Mouse (Mus musculus): Measurements from ENCODE around the gene Ccdc87.

Gene Ccdc87

DNA sequence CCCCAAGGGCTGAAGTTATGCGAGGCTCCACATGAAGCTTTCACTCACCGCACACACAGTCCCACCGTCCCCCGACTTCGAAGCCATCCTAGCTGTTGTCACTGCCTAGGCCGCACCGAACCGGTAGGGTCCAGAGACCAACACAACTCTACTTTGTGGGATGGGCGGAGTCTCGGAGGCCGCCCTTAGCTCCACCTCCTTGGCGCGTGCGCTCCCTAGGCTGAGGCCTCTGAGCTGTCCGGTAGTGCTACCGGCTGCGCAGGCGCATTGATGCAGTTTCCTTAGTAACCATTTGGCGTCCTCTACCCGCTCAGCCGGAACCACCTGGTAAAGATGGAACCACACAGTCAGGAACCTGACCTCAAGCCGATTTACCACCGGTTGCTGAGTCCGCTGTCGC lies at the start of gene Ccdc87, which contains the start of gene Ccs:
Ccdc87 (plus strand) TSS at position 218 of the 400 bp plus-strand sequence.
Ccs (minus strand) TSS at position 184 of the 400 bp plus-strand sequence.
- DNase-seq (ENCODE audit: low read depth, low spot score): peak; percentile 98

DNA sequence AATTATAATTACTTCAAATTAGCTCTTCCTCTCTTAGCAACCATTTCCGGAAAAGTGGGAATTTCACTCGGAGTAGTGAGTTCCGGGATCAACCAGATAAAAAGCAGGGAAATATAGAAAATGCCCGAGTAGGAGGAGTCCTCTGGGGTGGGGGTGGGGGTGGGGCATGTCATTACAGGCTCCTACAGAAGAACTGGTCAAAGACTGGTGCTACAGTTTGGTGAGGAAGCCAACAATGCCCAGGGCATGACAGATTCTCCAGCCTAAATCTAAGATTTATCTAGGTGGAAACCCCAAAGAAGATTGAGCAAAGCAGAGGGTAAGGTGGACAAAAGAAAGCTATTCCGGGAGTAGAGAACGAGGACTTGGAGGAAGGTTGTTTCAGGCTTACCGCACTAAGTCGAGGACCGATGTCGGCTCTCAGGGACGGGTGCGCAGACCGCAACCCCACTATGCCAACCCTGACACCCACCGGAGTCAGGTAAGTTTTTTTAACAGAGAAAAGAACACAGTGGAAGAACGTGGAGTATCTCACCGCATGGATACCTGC lies 45.8 kb upstream of the Ccdc87 start:
- peak; percentile 60 for DNase-seq (ENCODE audit: low read depth, low spot score)

DNA sequence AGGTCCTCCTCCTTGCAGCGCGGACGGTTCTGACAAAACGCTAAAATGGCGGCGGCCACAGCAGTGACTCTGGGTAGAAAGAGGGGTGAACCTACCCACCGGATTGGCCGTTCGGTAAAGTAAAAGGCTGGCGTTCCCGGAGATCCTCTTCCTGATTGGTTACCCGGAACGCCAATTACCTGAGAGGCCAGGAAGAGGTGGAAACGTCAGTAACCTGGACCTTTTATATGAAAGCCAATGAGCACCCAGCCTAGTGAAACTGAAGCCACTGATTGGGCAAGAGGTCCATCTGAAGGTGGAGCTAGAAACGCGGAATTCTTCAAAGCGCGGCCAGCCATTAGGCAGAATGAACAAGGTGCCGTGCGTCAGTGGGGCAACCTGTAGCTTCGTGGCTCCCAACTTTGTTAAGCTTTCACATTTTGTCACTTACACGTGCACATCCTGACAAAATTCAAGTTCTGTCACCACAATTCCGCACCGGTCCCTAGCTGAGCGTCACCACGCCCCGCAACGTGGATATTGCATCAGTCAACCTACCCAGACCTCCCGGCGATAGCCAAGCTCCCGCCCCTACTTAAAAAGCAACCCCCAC lies 45.2 kb upstream of the Ccdc87 start, which contains the start of gene Rbm4:
Rbm4 (minus strand) TSS at position 71 of the 592 bp plus-strand sequence.
- DNase-seq (ENCODE audit: low read depth, low spot score): peak; percentile 100

DNA sequence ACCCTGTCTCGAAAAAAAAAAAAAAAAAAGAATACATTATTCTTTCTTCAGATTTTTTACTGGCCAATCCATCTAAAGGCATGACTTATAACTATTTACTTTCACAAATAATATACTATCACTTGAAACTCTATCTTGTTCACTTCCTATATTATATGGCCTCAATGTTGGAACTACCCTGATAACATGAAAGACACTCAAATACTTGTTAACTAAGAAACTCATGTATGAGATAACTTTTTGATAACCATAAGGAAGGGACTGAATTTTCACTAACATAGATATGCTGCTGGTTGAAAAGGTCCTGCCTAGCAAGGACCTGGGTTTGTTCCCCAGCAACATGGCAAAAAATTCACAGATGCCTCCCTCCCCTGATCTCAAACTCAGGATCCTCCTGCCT lies 43.2 kb upstream of the Ccdc87 start:
- no peak for DNase-seq (ENCODE audit: low read depth, low spot score)

DNA sequence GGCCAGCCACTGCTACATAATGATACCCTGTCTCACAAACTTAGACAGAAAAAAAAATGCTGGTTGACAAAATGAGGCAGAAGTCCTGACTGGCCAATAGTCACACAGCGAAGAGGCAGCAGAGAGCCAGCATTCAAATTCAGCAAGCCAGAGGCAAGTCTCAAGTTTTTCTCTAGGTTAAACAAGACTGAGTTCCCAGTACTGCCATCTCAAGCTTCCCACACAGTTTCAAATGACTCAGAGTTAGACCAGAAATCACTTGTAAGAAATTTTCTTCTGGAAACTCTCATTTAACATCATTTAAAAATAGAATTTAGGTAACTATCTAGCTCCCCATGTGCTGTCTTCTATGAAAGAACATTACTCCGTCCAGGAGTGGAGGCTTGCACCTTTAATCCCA lies 41.3 kb upstream of the Ccdc87 start:
- no peak for DNase-seq (ENCODE audit: low read depth, low spot score)

DNA sequence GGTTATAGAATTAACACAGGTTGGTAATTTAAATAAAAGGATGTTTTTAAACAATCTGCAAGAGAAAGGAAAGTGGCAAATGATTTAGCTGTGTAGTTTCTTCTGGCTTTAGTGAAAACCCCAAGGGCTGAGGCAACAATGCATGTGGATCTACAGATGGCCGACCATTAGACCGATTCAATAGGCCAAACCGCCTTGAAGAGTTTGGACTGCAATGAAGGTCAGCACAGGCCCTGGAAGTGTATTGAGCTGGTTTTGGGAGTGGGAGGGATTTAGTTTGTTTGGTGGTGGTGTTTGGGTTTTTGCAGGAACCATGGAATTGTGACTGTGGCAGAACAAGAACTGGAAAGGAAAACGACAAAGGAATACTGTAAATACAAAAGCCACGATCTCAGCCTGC lies 40.1 kb upstream of the Ccdc87 start:
- no peak for DNase-seq (ENCODE audit: low read depth, low spot score)

DNA sequence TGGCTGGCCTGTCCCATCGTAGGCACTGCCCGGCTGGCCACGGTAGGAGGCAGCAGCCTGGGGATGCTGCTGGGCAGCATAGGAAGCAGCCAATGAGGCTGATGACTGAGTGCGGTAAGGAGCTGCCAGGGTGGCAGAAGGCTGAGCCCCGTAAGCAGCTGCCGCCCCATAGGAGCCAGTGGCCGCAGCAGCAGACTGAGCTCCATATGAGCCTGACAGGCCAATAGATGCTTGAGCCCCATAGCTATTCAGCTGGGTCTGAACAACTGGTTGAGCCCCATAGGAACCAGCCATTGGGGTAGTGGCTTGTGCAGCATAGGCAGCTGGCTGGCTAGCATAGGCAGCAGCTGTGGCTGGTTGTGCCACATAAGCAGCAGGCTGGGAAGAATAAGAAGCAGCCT lies 36.5 kb upstream of the Ccdc87 start:
- no peak for DNase-seq (ENCODE audit: low read depth, low spot score)

DNA sequence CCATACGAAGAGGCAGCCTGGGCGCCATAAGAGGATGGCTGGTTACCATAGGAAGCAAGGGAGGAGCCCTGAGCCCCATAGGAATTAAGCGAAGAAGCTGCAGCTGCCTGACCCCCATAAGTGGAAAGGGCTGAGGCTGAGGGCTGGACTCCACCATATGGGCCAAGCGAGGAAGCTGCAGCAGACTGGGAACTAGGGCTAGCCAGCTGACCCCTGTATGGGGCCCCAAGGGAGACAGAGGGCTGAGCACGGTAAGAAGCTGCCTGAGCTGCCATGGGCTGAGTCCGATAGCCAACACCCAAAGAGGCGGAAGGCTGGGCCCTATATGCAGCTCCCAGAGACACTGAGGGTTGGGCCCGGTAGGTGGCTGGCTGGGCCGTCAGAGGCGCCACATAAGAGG lies 35.9 kb upstream of the Ccdc87 start:
- DNase-seq (ENCODE audit: low read depth, low spot score): no peak

DNA sequence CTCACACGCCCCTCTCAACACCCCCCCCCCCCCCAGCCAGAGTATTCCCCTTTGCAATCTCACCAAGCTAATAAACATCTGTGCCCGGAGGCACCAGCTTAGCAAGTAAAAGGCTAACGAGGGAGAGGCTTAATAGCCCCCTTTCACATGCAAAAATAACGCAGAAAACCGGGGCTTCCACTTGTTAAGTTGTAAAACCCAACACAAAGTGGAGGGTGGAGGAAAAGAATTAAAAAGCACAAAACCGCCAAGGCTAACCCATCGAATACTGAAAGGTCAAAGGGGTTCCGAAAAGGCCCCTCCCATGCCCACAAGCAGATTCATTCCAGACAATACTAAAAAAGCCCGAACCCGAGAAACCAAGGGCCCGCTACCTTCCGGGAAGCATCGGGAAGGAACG lies 28.9 kb upstream of the Ccdc87 start:
- DNase-seq (ENCODE audit: low read depth, low spot score): peak; percentile 99

DNA sequence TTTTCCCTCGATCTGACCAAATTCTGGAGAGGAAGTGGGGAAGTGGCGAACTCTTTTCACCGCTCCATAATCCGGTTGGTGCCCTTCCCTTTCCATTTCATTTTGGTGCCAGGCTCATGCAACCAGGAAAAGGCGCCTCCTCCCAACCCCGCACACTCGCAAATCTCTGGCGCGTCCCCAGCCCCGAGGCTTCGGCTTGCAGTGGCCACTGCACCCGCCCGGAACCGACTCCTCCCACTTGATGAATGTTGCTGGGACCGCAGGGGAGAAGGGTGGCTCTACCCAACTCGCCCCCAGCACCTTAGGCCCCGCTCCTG lies 28.5 kb upstream of the Ccdc87 start:
- no peak for DNase-seq (ENCODE audit: low read depth, low spot score)

DNA sequence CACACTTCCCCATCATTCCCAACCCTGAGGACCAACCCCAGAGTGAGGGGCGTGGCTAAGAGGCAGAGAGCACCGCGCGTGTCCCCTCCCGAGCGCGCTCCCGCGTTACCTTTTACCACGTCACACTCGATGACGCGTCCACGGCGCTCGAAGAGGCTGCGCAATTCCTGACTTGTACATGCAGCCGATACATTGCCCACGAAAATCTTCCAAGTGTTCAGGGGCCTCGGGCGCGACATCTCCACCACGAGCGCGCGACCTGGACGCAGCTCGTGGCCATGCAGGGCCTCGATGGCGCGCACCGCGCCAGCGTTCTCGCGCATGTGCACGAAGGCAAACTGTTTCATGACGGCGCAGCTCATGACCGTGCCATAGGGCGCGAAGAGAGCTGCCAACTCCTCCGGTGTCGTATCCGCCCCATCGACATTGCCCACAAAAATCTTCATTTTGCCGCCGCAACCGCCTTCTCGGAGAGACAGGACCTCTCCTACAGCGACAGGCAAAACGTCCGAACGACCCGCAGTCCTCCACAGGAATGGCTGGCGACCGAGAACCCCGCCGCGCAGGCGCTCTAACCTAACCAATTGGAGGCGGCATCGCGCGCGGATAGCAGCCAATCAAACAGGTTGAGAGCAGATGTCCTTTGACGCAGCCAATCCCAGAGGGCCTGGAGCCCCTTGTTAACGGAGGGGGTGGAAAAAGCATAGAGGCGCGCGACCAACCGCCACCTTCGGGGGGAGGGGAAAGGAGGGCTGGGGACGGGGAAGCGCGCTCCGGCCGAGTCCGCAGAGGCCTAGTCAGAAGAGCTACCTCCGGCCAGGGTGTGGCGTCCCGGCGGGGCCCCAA lies 27.9 kb upstream of the Ccdc87 start, which contains the start of the genes Gm21992 and Rbm14:
Gm21992 (minus strand) TSS at position 550 of the 846 bp plus-strand sequence.
Rbm14 (minus strand) TSS at position 572 of the 846 bp plus-strand sequence.
- DNase-seq (ENCODE audit: low read depth, low spot score): peak; percentile 100

DNA sequence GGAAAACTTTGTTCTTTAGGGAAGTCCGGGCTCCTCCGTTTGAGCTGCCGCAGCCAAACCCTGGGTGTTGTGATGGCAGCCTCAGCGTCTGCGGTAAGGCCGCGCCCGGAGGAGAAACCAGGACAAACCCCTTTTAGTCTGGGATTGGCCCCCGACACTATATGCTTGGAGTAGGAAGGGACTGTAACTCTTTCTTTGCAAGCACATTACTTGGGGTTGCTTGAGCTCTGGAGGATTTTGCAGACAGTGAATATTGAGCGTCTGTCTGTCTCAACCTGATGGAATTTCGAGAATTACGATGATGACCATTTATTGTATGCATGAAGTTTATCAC lies 27.3 kb upstream of the Ccdc87 start:
- DNase-seq (ENCODE audit: low read depth, low spot score): no peak

DNA sequence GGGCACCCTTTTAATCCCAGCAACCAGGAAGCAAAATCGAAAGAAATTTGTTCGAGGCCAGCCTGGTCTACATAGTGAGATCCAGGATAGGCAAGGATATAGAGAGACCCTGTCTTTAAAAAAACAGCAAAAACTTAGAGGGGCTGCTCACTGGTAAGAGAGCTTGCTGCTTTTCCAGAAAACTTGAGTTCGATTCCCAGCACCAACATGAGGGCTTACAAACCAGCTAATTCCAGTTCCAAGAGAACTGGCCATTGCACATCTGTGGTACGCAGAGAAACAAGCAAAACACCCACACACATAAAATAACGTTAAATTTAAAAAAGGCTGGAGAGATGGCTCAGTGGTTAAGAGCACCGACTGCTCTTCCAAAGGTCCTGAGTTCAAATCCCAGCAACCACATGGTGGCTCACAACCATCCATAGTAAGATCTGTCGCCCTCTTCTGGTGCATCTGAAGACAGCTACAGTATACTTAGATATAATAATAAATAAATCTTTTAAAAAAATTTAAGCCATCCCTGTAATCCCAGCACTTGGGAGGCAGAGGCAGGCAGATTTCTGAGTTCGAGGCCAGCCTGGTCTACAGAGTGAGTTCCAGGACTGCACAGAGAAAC lies 26.7 kb upstream of the Ccdc87 start:
- DNase-seq (ENCODE audit: low read depth, low spot score): peak; percentile 43

DNA sequence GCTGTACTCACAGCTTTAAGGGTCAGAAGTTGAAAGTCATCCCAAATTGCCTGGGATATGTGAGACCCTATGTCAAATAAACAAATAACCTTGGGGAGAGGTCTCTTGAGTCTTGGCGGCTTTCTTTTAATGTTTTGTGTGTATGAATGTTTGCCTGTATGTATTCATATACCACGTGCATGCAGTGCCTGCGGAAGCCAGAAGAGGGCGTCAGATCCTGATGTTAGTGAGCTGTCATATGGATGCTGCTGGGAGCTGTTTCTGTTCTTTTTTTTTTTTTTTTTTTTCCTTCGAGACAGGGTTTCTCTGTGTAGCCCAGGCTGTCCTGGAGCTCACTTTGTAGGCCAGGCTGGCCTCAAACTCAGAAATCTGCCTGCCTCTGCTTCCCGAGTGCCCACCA lies 26.2 kb upstream of the Ccdc87 start:
- DNase-seq (ENCODE audit: low read depth, low spot score): peak; percentile 88

DNA sequence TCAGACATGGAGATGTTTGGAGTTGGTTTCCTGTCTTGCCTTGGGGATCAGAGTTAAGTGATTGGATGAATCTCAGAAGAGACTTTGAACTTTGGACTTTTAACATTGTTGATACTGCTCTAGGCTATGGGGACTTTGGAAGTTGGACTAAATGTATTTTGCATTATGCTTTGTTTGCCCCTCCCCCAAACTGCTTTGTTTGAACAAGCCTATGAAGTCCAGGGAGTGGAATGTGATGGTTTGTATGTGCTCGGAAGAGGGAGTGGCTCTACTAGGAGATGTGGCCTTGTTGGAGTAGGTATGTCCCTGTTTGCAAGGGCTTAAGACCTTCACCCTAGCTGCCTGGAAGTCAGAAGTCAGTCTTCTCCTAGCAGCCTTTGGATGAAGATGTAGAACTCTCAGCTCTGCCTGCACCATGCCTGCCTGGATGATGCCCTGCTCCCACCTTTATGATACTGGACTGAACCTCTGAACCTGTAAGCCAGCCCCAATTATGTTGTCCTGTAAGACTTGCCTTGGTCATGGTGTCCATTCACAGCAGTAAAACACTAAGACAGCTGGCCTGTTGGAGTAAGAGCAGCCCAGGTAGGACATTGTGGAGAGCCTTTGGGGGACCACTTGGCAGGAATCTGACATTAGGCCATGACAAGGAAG lies 21.9 kb upstream of the Ccdc87 start:
- peak; percentile 75 for DNase-seq (ENCODE audit: low read depth, low spot score)

DNA sequence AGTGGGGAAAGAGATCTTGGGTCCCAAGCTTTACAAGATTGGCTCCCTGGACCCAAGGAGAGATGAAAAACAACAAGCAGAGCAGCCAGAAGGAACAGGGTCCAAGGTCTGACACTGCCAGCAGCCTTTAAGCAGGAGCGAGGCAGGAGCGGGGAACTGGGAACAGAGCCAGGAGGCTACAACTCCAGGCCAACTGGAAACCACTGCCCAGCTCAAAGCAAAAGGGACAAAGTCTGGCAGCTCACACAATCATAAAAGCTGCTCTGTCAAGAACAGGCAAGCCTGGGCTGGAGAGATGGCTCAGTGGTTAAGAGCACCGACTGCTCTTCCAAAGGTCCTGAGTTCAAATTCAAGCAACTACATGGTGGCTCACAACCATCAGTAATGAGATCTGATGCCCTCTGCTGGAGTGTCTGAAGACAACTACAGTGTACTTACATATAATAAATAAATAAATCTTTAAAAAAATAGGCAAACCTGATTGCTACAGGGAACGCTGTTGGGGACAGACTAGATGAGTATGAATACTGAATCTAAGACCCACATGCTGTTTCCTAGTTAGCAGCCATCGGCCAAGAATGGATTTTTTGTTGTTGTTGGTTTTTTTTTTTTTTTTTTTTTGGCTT lies 18.4 kb upstream of the Ccdc87 start:
- no peak for DNase-seq (ENCODE audit: low read depth, low spot score)

DNA sequence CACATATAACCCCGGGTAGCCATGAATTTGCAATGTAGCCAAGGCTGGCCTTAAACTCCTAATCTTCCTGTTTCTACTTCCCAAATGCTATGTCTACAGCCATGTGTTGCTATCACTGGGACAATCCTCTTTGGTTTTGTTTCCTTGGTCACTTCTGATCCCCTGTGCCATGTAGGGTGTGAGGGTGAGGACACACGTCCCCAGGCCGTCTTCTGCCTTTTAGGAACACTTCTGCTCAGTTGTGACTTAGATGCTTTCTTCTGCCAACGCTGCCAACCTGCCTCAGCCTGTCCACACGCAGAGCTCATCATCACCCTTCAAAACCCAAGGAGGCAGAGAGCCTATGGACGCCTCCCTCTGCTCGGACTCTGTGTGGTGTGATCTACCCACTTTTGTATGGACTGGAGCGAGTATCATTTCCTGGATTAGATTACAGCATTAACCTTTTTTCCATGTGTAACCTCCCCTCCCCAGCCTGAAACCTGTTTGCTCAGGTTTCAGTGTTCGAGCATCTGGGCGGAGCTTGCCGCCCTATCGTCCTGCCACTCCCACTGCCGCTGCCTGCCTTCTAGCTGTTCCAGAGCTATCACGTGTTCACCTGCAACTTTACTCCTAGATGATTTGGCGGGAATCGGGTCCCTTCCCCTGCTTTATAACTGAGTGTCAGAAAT lies 10.6 kb upstream of the Ccdc87 start:
- peak; percentile 90 for DNase-seq (ENCODE audit: low read depth, low spot score)

DNA sequence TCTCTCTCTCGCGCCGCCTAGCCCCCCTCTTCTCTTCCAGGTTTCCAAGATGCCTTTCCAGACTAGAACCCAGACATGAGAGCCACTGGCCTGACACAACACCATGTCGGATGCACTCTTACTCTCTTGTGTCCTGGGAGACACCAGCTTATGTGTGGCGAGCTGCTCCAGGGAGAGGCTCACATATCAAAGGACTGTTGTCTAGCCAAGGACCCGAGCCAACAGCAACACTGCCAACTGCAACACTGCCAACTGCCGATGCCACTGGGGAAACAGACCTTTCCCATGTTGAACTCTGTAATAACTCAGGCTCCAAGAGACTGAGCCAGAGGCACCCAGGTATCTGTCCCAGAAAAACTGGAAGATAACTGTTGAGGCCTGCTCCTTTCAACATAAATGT lies 10.0 kb upstream of the Ccdc87 start:
- no peak for DNase-seq (ENCODE audit: low read depth, low spot score)

DNA sequence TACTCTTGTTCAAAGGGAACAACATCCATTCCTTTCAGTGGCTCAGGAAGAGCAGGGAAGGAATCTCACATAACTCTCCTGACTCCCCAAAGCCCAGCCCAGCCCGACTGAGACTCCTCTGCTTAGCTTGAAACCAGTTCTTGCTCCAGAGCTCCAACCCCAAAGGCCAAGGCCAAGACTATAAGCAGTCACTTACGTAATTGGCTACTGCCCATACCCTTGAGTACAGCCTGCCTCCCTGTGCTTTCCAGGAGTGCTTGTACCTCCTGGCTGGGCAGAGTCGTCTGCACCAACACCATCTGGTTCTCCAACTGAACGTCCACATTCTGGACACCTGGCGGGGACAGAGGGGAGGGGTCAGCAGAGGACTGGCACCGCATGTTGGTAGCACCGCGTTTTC lies 5.2 kb upstream of the Ccdc87 start:
- no peak for DNase-seq (ENCODE audit: low read depth, low spot score)

DNA sequence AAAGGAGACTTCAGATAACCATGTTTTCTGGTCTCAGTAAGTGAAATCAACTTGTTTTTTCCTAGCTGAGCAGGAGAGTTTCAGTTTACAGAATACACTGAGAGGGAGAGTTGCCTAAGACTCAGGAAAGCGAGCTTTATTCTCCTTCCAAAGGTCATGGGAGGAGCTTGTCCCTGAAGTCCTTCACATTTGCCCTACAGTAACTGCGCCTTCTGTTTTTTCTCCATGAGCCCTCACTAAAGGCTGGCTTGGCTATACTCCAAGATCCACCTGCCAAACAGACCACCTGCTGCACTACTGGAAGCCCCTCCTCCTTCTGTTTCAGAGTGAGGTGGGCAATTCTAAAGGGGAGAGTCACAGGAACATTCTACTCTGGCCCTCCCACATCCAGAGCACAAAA lies 3.1 kb upstream of the Ccdc87 start:
- DNase-seq (ENCODE audit: low read depth, low spot score): peak; percentile 66

DNA sequence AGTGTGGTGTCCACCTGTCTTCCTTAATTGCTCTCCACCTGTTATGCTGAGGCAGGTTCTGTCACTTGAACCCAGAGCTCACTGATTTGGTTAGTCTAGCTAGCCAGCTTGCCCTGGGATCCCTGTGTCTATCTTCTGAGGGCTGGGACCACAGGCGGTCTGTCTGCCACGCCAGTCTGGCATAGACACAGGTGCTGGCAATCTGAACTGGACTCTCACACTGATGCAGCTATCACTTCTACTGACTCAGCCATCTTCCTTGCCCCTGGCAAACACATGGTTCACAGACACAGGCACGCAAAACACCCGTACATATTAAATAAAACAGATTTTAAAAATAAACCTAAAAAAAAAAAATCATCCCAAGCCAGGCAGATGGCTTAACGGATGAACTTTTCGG lies 2.1 kb upstream of the Ccdc87 start:
- no peak for DNase-seq (ENCODE audit: low read depth, low spot score)
